Mouse (Mus musculus) kidney, adult 8-10 months (tissue): ENCODE data around the gene Bpifa3.
"Not testable (repeated sequence)": the region's sequence is repeated elsewhere in the genome, so short reads cannot be mapped to it uniquely, and the experiment has no call there.

ENCODE experiments used
- DNase-seq, 2 experiments: peaks; one replicate each; pipeline ENCODE4 v3.0.0; 2022

Gene Bpifa3

DNA sequence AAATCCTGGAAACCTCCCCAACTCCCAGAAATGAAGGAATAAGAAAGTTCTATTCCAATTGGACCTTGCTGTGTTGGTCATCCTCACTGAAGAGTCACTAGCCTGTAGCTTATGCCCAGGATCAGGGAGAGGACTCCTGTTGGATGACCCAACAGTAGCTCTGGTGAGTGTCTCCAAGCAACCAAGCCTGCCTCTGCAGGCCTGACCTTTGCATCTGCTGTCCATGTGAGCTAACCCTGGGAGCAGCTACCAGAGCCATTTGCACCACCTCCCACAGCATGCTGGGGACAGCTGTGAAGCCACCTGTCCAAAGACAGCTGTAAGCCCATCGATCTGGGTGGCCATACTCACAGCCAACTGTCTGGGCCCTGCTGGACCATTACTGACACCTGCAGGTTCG is at the start of gene Bpifa3:
Gene Bpifa3 (plus strand): TSS at position 217 of the 400 bp plus-strand sequence.
- DNase-seq = no peak

DNA sequence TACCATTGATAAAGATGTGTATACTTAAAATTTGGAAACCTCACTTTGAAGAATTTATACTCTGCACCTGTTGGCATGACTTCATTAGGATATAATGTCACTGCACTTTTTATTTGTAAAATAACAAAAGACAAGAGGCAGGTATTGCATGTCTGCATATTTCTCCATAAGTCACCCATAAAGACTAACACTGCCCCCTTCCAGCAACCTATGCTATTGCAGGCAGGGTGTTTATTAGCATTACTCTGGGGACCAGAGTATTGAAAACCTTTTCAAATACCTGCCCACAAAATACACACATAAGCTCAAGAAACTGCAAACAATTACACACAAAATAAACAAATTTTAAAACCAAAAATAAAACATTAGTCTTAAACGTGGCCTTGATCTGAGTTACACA is 32.4 kb upstream of the Bpifa3 start:
- DNase-seq = no peak

DNA sequence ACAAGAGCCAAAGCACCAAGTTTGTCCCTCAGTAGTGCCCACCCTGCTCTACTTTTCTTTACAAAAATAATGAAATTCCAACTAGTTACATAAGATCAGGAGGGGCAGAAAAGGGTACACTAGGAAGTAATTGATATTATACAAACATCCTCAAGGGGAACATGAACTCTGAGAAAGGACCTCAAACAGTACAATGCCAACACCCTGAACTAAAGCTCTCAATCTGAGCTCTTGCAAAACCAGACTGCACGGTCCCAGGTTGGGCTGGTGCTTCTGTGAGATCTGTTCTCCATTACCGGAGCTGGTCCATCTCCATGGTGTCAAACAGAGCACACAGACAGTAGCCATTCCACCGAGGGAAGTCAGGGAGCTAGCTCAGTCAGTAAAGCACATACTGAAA is 12.8 kb upstream of the Bpifa3 start:
- DNase-seq = no peak

DNA sequence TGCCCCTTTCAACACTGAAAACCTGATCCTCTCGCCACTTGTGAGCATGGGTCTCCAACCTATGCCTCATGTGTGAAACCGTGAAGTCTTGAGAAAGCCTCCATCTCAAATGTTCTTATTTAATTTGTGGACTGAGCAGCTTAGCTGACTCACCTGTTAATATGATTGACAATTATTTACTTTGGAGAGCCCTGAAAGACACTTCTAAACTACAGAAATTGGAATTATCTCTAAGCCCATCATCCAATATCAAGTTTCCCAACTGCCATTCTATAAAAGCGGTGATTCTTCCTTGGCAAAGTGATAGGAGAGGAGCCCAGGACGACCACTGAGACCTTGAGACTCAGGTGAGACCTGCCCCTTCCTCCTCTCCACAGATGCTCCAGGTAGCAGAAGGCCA is 12.4 kb downstream of the Bpifa3 start, which contains the start of gene Bpifa1:
Gene Bpifa1 (plus strand): TSS at position 301 of the 400 bp plus-strand sequence.
- DNase-seq = no peak

DNA sequence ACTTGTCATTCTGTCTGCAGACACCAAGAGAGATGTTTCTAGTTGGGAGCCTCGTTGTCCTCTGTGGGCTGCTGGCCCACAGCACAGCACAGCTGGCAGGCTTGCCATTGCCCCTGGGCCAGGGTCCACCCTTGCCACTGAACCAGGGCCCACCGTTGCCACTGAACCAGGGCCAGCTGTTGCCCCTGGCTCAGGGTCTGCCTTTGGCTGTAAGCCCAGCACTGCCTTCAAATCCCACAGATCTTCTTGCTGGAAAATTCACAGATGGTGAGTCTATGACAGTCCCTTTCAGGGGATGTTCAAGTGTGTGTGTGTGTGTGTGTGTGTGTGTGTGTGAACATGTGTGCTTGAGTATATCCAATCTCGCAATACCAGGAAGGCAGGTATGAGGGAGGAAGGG is 13.6 kb downstream of the Bpifa3 start:
- DNase-seq = no peak

DNA sequence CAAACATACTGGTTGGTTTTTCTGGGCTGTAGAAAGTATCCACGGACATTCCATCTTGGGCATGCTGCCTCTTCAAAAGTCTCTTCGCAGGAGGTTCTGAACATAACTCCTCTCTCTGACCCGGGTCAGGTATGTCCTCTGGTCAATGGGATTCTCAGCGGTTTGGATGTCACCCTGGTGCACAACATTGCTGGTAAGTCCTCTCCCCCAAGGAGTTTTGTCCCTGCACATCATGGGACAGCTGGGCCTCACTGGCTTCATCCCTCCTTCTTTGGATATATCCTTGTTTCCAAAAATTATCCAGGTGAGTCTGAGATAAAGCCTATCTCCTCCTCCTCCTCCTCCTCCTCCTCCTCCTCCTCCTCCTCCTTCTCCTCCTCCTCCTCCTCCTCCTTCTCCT is 17.4 kb downstream of the Bpifa3 start:
- DNase-seq = no peak

DNA sequence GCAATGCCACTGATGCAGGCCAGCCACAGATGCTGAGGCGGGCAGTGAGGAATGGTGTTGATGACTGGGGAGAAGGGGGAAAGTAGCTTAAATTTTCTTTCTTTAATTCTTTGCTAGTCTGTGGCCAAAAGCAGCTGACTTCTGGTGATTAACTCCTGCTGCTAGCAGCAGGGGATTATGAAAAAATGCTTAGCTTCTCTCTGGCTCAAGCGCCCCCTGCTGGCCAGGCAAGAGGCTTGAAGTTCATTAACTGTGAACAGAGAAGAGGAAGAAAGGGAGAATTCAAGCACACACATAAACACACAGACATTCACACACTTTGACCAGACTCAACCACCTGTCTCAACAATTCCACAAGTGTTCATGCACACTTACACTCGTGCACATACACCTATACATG is 28.3 kb downstream of the Bpifa3 start:
- DNase-seq = peak in 1 of 2 experiments; percentile 16

DNA sequence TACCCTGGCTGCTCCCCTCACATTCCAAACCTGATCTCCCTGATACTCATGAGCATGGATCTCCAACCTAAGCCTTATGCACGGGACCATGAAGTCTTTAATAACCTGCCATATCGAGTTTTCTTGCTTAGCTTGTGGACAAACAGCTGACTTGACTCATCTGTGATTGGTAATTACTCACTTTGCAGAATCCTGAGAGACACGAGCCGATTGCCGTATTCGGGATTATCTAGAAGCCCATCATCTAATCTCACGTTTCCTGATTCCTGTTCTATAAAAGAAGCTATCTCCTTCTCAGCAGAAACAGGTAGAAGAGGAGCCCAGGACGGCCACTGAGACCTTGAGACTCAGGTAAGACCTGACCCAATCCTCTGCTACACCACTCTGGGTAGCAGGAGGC is 32.2 kb downstream of the Bpifa3 start, which contains the start of gene Bpifa5:
Gene Bpifa5 (plus strand): TSS at position 301 of the 400 bp plus-strand sequence.
- DNase-seq = no peak

DNA sequence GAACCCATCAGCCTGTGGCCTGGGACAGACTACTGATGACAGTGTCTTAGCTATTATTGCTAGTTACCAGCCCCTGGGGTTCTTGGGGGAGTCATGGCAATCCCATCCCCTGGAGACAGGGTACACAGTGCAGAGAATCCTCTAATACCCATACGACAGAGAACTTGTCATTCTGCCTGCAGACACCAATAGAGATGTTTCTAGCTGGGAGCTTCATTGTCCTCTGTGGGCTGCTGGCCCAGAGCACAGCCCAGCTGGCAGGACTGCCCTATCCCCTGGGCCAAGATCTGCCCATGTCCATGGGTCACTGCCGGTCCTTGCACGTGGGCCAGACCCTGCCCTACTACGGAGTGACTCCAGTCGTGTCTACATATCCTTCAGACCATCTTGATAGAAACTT is 33.2 kb downstream of the Bpifa3 start:
- no peak for DNase-seq

DNA sequence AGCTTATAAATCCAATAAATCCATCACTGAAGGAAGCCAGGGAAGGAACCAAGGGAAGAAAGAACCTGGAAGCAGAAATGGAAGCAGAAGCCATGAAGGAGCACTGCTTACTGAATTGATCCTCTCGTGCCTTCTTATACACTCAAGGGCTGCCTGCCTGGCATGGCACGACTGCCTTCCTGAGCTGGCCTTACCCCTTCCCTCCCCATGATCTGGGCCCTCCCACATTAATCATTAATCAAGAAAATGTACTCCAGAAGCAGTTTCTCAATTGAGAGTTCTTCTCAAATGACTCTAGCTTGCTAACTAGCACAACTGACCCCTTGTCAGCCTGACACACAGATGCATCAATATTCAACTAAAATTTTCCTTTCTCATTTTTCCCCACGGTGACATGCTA is 39.0 kb downstream of the Bpifa3 start:
- peak; percentile 35 to 73 for DNase-seq

DNA sequence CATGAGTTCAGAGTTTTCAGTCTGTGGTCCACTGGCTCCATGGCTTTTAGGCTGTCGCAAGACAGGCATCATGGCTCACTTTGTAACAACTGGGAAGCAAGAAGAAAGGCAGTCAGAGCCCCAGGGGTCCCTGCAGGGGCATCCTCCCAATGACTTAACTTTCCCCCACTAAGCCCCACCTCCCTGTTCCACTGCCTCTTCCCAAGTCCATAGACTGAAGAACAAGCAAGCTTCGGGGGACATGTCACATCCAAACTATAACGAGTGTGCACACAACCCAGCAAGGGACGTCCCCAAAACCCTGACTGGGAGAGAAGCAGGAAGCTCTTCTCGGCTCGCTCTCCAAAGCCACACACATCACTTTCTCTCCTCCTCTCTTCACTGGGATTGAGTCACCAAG is 41.5 kb downstream of the Bpifa3 start:
- no peak for DNase-seq

DNA sequence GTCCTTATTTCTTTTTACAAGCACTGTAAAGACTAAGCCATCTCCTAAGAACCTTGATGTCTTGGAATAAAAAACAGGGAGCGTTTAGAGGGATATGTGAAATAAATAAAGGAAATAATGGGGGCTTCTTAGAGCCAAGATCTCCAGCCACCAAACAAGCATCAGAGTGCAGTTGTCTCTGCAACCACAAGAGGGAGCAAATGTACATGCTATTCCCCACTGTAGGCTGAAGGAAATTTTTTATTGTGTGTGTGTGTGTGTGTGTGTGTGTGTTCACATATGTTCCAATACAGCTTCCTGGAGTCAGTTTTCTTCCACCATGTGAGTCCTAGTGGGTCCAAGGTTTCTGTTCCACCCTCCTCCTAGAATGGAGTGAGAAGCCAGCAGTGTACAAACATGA is 43.2 kb downstream of the Bpifa3 start:
- DNase-seq = no peak

DNA sequence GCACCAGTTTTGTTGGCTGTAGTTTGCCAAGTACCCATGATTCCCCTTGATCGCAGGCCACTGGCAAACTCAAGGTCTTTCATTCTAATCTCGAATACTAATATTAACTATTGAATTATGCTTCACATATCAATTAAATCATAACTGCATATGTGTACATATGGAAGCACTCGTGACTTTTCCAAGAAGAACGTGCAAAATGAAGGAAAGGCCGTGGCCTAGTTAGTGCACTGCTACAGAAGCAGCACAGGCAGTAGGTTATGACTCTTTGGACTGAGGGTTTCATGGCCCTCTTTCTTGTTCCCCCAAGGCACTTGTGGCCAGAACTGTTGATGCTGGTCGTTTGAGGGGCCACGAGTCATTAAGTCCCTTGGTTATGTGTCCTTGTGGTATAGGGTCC is 51.8 kb downstream of the Bpifa3 start:
- DNase-seq = not testable (repeated sequence)

DNA sequence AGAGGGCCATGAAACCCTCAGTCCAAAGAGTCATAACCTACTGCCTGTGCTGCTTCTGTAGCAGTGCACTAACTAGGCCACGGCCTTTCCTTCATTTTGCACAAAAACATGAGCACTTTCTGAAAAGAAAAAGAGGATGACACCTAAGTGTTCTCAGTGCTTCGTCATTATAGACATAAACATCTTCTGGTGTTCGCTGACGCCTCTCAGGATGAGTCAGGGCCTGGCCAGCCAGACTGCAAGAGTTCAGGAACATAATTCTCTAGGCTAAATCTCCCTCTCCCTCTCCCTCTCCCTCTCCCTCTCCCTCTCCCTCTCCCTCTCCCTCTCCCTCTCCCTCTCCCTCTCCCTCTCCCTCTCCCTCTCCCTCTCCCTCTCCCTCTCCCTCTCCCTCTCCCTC is 52.9 kb downstream of the Bpifa3 start:
- not testable (repeated sequence) for DNase-seq

DNA sequence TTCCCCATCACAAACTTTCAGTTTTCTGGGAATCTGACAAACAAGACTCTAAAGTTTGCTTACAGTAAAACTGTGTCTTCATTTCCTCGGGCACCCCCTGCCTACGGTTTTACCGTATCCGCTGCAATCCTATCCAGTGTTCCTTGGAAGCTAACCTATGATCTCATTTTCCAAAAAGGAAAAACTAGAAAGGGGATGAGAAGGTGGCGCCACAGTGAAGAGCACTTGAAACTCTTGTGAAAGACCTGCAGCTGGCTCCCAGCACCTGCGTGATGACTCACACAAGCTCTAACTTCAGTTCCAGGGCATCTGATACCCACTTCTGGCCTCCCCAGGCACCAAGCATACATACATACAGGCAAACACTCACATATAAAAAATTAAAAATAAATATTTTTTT is 55.2 kb downstream of the Bpifa3 start:
- no peak for DNase-seq

DNA sequence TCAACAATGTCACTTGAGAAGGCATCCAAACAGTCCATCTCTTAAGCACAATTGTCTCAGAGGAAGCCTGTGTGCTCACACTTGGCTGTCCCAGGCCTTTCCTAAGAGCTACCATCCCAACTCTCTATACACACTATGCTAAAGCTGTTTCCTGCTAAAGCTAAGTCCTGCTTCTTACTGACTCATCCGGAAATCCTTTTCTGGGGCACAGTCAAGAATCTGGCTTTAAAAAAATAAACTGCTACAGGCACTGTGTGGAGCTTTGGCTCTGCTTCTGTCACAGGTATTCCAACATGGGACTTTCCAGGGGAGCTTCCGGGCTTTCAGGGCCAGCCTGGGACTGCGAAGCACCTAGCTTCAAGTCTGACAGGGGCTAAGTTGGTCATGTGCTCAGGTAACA is 55.6 kb downstream of the Bpifa3 start:
- no peak for DNase-seq

DNA sequence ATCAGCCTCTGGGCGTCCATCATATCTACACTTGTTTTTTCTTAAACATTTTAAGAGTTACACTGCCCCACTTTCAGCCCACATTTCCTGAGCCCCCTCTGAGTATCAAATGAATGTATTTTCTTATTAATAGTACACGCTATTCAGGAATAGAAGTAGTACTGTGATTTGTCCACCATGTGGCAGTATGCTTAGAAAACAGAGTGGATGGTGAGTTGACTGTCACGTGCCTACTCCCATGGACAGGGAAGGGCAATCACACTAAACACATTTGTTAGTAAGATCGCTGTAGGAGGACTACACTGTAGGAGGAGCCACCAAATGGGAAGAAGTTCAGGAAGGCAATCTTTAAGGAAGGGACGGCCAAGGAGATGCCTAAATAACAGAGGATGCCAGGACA is 57.3 kb downstream of the Bpifa3 start:
- no peak for DNase-seq
